Mouse (Mus musculus): ENCODE data around the gene Otub2. TPM values are rescaled to one million over a fixed set of nuclear protein-coding genes. Genes with fewer than 3 reads are reported as not detected.

Gene Otub2
- polyA plus RNA-seq, 3 experiments from 2014 or later, result 1.3 to 2.3 (median 1.9) TPM

DNA sequence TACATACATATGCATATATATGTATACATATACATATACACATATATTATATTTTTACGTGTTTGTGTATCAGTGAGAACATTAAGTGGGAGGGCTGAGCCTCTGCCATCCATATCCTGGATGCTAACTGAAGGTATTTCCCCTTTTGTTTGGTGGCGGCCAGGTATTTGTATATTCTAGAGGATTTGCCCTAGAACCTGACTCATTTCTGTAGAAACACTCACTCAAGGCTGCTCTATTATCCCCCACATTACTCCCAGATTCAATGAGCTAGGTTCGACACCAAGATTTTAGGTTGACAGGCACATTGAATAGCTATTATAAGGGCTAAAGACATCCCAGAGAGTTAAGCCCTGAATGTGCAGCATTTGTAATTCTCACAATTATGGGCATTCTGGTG lies 56.6 kb downstream of the Otub2 start:
- ATAC-seq, result no peak

- no peak for ATAC-seq
Measured at GRCm38 (mm10) chr12:103453361-103453760, 64.9 kb downstream of the Otub2 start.

Other genes with a start within 250 kb of the Otub2 start
- not detected for gene Prima1, start 146.5 kb upstream of the Otub2 start, polyA plus RNA-seq (2017; shearing (Covaris generic))
- not detected for gene Fam181a, start 77.7 kb upstream of the Otub2 start, polyA plus RNA-seq (2017; shearing (Covaris generic))
- 10 to 100 TPM; 22.5 to 68.5 (median 47.2) TPM for gene Asb2, start 32.7 kb upstream of the Otub2 start, polyA plus RNA-seq (2017; shearing (Covaris generic))
- 1 to 10 TPM in 2 of 3 experiments, not detected in 1; 1.1 TPM for gene 9330161L09Rik, start 19.1 kb downstream of the Otub2 start, polyA plus RNA-seq (2017; shearing (Covaris generic))
- 100 to 1,000 TPM; 232 to 344 (median 235) TPM for gene Ddx24, start 37.1 kb downstream of the Otub2 start, polyA plus RNA-seq (2017; shearing (Covaris generic))
- gene Ifi27, start 45.5 kb downstream of the Otub2 start, polyA plus RNA-seq (2017; shearing (Covaris generic)), result 100 to 1,000 TPM; 291 to 440 (median 388) TPM
- gene Ifi27l2a, start 55.0 kb downstream of the Otub2 start, polyA plus RNA-seq (2017; shearing (Covaris generic)), result 1,000 to 10,000 TPM in 1 of 3 experiments, 100 to 1,000 TPM in 2; 960 to 1,720 (median 961) TPM
- gene Ifi27l2b, start 68.5 kb downstream of the Otub2 start, polyA plus RNA-seq (2017; shearing (Covaris generic)), result not detected
- gene Ppp4r4, start 143.6 kb downstream of the Otub2 start, polyA plus RNA-seq (2017; shearing (Covaris generic)), result under 1 TPM in 1 of 3 experiments, not detected in 2; 0.28 TPM
- not detected for gene Serpina10, start 242.8 kb downstream of the Otub2 start, polyA plus RNA-seq (2017; shearing (Covaris generic))